In genomic region chr15:11748306-11748705, GRCm38 (mm10) we compare ENCODE assay signal across 16 mouse cellular contexts.
"Had no signal": no experiment of that assay in that cellular context is flagged by ENCODE, and none has a peak within 500 bp of the region (broad histone marks: within the 10 kb centered on the region; RNA-seq: fewer than 3 reads in every experiment).

No protein-coding gene starts in this region.

- DNase-seq: left cerebral cortex, postnatal 4 days; liver; liver, embryonic 13.5 days; liver, postnatal 0 days; lung, adult 18-20 months; lung, adult 2 months; lung, embryonic 14.5 days; lung, postnatal 10 days; lung, postnatal 14 days; lung, postnatal 4 days; midbrain, embryonic 14.5 days had no signal

- ATAC-seq: liver, embryonic 12.5 days; liver, postnatal 0 days; lung, postnatal 0 days; midbrain, embryonic 13.5 days; midbrain, embryonic 15.5 days; midbrain, embryonic 16.5 days had no signal
